Mouse (Mus musculus): ENCODE results near the gene Dcaf11. TPM values are rescaled to one million over a fixed set of nuclear protein-coding genes. Genes with fewer than 3 reads are reported as not detected.
A peak's percentile ranks its signal among the peaks of the same experiment; 100 is the strongest.

Gene Dcaf11
- 100 to 1,000 TPM in 1 of 2 experiments, 10 to 100 TPM in 1; 97.3 to 105 TPM for total RNA-seq (2021)
- long read RNA-seq, experiment 1, transcript Dcaf11-206 (14 exons, 2,660 nt), result minor isoform, 8 of 90 reads
- long read RNA-seq, experiment 1, transcript Dcaf11-202 (15 exons, 2,538 nt), result major isoform, 24 of 90 reads
- long read RNA-seq, experiment 1, partial matches to known transcripts, result 9 of 90 reads
- long read RNA-seq, experiment 1, other reads (novel, unspliced or antisense), result 45 of 90 reads
- long read RNA-seq, experiment 2, transcript Dcaf11-202 (15 exons, 2,538 nt), result major isoform, 40 of 151 reads
- long read RNA-seq, experiment 2, transcript Dcaf11-206 (14 exons, 2,660 nt), result minor isoform, 18 of 151 reads
- long read RNA-seq, experiment 2, transcript Dcaf11-216 (15 exons, 2,624 nt), result minor isoform, 6 of 151 reads
- long read RNA-seq, experiment 2, partial matches to known transcripts, result 18 of 151 reads
- long read RNA-seq, experiment 2, other reads (novel, unspliced or antisense), result 61 of 151 reads

DNA sequence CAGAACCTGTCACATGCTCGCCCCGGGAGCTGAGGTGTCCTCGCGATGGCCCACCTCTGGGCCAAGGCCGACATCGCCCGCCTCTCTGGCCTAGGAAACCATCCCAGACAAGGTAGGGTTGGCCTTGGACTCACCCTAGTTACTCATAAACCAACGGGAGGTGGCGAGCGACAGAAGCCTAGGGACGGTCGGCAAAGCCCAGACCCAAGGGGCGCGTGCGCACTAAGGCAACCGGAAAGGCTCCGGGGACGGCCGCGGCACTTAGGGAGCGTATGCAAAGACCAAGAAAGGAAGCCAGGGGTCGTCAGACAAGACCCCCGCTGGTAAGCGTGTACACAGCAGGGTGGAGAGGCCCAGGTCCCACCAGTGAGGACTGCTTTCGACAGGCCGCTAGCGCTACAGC is at the start of gene Dcaf11:
TSS of gene Dcaf11 (plus strand) at position 208 of the 403 bp plus-strand sequence.
- peak; percentile 90 for DNase-seq

- DNase-seq, result no peak
Measured at GRCm38 (mm10) chr14:55510125-55510731, 49.6 kb upstream of the Dcaf11 start, which contains the start of gene Cpne6. TSS of gene Cpne6 (plus strand) at chr14:55510445.

DNA sequence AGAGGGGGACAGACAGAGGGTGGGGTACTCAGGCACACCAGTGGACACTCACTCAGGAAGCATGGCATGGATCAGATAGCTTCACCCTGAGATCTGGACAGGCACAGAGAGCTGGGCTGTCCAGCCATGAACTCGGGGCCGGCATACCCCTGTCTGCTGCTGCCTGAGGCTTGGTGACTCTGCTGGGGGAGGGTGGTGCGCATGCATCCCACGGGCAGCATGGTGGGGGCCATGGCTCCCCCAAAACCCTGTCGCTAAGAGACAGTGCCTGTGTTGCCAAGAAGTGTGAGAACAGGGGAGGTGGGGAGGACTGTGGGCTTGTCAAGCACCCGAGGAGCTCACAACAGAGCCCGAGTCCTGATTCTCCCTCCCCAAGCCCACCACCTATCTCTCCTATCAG is 48.8 kb upstream of the Dcaf11 start:
- no peak for DNase-seq

DNA sequence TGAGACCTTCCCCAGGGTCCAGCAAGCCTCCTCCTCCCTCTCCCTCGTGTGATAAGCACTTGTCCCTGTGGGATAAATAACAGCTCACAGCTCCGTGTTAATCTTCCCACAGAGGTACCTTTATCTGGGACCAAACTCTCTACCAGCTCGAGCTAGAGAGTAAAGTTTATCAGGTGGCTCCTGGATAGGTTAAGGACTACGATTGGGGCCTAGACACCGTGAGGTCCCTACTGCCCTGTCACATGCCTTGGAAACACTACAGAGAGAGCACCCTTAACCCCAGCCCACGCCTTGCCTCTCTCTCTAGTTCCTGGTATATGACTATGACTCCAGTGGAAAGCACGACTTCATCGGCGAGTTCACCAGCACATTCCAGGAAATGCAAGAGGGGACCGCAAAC is 45.9 kb upstream of the Dcaf11 start:
- DNase-seq, result no peak

GRCm38 (mm10) chr14:55515846-55516245 is 44.0 kb upstream of the Dcaf11 start:
- DNase-seq, result no peak

DNA sequence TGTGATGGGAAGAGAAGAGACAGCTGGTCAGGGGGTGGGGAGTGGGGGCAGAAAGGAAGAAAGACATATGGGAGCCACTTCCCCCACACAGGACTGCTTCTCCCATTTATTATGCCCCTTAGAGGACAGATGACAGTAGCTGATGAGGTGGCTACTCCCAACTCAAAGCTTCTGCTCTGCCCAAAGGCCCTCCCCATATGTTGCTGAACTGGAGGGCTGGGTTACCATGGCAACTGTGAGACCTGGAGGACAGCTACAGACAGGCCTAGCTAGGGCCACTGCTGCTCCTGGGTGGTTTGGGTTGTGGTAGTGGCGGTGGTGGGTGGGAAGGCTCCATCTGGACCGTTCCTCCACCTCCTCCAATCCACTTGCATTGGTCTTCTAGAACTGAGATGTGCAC is 40.9 kb upstream of the Dcaf11 start:
- DNase-seq, result no peak

- no peak for DNase-seq
Measured at GRCm38 (mm10) chr14:55519604-55520003, 40.2 kb upstream of the Dcaf11 start.

GRCm38 (mm10) chr14:55520451-55521361 is 39.1 kb upstream of the Dcaf11 start:
- no peak for DNase-seq

GRCm38 (mm10) chr14:55524062-55524461 is 35.7 kb upstream of the Dcaf11 start:
- DNase-seq, result no peak

DNA sequence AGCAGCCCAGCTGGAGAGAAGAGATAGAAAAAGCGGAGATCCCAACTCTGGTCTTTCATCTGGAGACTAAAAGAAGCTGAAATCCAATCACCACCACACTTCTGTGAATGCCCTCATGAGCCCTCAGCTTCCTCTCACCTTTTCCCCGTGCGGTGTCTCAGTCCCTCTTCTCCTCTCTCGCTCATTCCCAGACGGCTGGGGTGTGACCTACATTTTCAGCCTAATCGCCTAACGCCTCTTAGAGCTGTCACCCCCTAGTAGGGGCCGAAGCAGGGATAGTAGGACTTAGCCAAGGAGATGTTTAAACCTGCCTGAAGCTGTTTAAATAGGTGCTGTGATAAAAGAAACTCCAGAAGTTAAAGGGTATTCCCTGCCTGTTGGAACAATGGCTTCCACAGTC is 35.0 kb upstream of the Dcaf11 start, which contains the start of gene Nrl:
TSS of gene Nrl (minus strand) at position 197 of the 400 bp plus-strand sequence.
- DNase-seq, result no peak

DNA sequence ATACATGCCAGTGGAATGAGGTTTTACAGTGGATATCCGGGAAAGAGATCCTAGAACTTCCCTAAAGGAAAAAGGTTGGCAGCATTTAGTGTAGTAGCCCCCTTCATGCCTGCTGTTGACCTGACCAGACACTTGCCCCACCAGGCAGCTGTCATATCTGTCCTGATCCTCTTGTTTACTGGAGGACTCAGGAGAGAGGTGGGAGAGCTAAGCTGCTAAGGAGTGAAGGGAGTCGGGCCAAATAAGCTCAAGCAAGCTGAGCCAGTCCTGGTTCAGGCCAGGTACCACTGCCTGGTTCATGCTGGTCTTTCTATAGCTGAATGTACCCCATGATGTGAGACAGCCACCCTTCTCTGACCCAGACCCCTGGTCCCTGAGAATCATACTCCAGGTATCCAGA is 33.1 kb upstream of the Dcaf11 start:
- no peak for DNase-seq

- no peak for DNase-seq
Measured at GRCm38 (mm10) chr14:55527940-55528339, 31.9 kb upstream of the Dcaf11 start.

GRCm38 (mm10) chr14:55536116-55536745 is 23.6 kb upstream of the Dcaf11 start:
- DNase-seq, result no peak

DNA sequence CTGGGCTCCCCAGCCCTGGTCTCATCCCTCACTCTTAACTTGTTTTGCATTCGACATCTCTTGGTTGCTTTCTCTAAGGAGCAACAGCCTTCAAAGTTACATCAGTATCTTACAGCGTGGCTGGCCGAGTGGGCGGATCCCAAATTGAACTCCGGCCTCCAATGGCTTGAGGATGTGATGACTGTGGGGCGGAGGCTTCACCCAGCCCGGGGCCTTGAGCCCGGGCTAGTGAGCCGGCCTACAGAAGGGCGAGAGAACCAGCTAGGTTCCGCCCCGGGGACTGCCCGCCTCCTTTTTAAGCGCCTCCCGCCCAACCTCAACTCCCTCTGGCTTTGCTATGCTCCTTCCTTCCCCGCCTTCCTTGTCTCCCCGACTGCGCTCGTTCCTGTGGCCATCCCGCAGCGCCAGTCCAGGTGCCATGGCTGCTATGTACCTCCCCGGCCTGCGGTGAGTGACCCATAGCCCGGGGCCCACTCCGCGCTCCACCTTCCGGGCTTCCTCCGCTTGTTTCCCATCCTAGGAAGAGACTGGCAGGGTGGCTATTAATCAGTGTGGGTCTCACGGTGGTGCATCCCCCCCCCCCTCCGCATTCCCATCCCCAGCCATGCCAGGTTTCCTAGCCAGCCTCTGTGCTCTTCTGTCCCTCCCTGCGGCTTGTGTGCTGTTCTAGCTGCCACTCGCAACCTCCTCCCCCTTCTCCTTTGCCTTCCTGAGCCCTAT is 19.6 kb upstream of the Dcaf11 start, which contains the start of gene Pck2:
TSS of gene Pck2 (plus strand) at position 200 of the 720 bp plus-strand sequence.
- DNase-seq, result peak; percentile 91

GRCm38 (mm10) chr14:55540787-55541321 is 19.0 kb upstream of the Dcaf11 start:
- DNase-seq, result peak; percentile 76

- no peak for DNase-seq
Measured at GRCm38 (mm10) chr14:55542268-55542667, 17.5 kb upstream of the Dcaf11 start.

GRCm38 (mm10) chr14:55544334-55544733 is 15.5 kb upstream of the Dcaf11 start:
- DNase-seq, result no peak

DNA sequence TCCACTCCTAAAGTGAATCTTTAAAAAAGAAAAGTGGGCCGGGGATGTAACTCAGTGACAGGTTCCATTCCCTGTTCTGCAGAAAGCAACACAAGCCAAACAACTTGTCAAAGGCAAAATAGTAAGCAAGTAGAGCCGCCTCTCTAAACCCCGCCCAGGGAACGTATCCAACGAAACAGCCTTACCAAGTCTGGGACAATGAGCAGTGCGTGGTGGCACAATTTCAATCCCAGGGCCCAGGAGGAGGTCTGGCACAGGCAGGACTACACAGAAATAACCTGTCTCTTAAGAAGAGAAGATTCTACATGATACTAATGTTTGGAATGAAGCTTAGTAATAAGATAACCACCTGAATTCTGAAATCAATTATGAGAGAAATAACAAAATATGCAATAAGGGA is 9.6 kb upstream of the Dcaf11 start:
- no peak for DNase-seq

- no peak for DNase-seq
Measured at GRCm38 (mm10) chr14:55551347-55551746, 8.5 kb upstream of the Dcaf11 start.

DNA sequence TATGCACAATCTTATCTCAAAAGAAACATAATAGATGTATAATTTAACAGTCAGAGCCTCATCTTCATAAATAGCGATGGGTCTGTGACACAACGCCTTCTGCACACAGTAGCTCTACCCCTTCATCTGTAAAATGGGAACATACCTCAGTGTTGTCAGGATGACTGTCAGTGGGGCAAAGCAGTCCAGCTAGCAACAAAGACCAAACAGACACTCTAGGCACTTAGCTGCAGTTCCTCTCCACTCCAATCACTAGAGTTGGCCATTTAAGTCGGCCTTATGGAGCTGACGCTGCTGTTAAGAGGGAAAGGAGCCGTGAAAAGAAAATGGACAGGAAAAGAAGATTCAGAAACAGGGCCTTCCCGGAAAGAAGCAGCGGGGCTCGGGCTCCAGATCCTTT is 8.0 kb upstream of the Dcaf11 start:
- DNase-seq, result no peak

DNA sequence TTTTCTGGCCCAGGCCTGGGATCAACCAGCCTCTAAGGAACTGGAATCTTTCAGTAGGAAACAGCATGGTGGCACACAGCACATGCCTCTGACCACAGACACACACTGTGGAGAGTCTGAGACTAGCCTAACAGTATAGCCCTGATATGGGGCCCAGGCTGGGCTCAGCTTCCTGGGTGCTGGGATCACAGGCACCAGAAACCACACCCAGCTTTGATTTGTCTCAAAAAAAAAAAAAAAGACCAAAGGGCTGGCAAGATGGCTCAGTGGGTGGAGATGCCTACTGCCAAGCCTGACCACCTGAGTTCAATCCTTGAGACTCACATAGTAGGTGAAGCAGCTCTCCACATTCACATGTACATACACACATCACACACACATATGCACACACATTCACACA is 5.2 kb upstream of the Dcaf11 start:
- no peak for DNase-seq
